Mouse (Mus musculus) neural tube, embryonic 10.5 days (tissue): ENCODE results near the gene Gal3st1.
A peak's percentile ranks its signal among the peaks of the same experiment; 100 is the strongest.
"Not testable (repeated sequence)": the region's sequence is repeated elsewhere in the genome, so short reads cannot be mapped to it uniquely, and the experiment has no call there.

Experiments
- DNase-seq: peaks from one replicate; pipeline ENCODE4 v3.0.0-alpha.2; 2017; ENCODE audit warnings: low spot score; ENCODE audit errors: extremely low spot score

The Gal3st1 gene

DNA sequence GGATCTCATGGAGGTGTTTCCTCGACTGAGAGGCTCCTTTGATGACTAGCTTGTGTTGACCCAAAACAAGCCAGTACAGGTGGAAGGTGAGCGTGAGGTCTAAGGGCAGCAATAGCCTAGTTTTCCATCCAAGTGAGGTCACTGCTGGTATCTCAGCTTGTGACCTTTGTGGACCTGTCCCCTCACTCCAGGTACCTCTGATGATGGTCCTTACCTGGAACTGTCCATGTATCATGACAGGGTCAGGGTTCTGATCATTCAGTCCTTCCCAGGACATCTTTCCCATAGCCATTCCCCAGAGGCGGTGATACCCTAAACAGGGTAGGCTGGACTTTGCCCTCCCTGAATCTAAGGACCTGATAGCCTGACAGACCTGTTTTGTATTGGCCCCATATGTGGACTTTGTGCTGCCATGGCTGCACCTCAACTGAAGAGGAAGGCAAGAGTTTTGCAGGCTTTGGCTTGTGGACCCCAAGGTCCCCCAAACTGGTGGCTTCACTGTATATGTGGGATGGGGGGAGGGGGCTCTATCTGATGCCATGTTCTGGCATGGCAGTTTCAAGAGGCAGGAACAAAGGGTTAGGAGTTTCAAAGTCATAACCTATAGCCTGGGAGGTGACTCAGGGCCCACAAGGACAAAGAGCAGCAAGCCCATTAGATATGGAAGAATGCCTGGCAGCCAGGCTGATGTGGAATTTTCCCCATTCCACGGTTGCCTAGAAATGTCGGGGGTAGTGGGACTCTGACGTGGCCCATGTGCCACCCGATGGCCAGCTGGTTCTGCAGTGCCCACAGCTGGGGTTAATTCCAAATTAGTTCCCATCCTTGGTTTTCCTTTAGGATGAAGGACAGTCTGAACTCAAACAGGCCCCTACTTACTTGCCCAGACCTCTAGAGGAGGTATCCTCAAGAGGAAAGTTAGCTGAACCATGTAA, 894 bp upstream of the Gal3st1 start:
- no peak for DNase-seq

DNA sequence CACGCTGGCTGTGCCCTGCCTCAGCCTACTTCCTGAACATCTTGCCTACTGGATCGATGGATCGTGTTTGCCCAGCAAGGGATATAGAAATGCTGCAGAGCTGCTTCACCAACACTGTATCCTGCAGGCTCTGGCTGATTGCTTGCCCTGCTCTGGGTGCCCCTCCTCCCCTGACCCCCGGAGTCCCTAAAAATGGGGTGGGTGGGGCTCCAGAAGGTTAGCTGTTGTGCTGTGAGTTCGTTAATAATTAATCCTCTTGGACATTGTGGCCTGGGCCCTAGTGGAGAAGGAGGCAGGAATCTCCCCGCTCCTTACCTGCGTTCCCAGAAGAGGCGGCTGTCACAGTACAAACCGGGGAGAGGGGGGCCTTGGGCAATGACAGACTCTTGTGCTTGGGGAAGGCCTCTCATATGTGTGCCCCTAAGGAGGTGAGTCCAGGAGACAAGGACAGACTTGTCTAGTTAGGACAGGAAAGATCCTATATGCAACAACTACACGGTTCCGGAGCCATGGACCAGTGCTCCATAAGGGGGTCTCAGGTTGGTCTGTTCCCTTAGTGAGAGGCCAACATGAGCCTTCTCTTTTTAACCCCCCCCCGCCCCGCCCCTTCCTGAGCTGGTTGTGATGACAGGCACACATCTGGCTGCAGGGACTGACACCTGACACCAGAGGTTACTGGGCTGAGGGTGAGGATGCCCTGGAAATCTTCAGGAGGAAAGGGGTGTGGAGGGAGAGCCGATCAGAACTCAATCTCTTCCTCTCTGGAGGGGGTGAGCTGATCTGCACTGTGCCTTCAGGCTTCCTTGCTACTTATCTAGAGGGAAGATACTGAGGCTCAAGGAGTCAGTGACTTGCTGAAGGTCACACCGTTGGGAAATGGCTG, 668 bp downstream of the Gal3st1 start:
- DNase-seq = no peak

DNA sequence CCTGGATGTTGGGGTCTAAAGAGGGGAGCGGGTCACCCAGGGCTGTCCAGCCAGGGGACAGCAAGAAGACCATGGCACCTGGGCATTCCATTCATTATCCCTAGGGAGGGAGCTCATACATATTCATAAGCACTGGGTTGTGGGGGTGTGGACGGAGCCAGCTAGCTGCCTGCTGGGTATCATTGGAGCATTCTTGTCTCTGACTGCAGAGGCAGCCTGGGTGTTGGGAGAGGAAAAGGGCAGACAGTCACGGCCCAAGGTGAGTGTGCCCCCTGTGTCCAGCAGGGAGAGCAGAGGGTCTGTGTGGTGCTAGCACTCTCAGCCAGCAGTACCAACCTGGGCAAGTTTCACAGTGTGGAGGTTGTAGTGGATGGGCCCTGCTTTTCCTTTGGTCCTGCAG, 6.3 kb downstream of the Gal3st1 start:
- no peak for DNase-seq

DNA sequence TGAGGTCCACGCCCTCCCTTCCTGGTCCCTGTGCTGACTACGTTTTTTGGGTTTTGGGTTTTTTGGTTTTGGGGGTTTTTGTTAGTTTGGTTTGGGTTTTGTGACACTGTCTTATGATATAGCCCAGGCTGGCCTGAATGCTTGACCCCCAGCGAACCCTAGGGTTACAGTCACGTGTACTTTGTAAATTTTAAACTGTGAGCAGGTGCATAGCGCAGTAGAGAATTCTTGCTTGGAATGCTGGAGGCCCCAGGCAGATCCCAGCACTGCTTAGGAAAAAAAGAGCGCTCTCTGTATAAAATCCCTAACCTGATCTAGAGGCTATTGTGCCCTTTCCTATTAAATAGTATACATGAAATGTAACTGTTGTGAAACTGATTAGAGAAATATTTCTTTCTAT, 9.7 kb downstream of the Gal3st1 start:
- no peak for DNase-seq

DNA sequence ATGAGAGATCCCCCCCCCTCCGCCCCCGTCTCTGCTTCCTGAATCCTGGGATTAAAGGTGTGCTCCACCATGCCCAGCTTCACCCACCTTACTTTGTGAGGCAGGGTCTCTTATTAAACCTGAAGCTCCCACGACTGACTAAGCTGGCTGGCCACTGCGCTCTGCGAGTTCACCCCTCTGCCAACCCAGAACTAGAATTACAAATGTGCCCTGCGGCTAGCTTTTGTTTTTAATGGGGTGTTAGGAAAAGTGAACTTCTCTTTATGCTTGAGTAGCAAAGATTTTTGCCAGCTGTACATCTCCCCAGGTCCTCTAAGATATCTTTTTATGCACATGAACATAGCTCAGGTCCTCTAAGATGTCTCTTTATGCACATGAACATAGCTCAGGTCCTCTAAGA, 10.5 kb downstream of the Gal3st1 start:
- no peak for DNase-seq

DNA sequence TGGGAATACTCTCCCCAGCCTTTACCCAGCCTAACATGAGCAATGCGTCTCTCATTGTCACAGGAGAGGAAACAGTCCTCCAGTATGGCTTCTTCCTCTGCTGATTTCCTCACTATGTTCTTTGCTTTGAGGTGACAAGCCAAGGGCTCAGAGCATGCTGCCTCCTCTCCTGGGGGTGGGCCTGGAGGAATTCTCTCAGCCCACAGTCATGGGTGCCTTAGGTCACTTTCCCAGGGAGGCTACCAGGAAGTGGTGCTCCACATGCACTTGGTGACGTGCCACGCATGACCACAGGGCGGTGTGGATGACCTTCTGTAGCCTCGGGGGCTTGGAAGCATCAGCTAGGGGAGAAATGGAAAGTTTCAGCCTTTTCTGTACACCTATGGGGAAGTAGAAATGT, 12.1 kb downstream of the Gal3st1 start:
- DNase-seq = no peak

DNA sequence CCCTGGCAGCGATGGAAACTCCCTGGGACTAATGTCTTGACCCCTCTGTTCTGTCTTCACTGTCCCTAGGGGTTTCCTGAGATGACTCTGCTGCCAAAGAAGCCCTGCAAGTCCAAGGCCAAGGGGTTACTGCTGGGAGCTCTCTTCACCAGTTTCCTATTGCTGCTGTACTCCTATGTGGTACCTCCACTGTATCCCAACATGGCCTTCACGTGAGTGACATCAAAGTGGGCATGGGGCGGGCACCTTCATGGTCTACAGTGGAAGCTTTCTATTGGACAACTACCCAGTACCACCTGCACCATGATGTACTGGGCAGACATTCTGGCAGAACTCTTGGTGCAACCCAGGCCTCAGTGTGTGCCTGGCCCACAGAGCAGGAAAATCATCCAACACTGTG, 13.4 kb downstream of the Gal3st1 start:
- no peak for DNase-seq

DNA sequence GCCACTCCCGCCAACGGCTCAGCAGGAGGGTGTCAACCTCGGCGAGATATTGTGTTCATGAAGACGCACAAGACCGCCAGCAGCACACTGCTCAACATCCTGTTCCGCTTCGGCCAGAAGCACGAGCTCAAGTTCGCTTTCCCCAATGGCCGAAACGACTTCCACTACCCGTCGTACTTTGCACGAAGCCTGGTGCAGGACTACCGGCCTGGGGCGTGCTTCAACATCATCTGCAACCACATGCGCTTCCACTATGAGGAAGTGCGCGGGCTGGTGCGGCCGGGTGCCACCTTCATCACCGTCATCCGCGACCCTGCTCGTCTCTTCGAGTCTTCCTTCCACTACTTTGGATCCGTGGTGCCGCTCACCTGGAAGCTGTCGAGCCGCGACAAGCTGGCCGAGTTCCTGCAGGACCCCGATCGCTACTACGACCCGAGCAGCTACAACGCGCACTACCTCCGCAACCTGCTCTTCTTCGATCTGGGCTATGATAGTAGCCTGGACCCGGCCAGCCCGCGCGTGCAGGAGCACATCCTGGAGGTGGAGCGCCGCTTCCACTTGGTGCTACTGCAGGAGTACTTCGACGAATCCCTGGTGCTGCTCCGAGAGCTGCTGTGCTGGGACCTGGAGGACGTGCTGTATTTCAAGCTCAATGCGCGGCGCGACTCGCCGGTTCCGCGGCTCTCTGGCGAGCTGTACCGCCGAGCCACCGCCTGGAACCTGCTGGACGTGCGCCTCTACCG, 14.7 kb downstream of the Gal3st1 start:
- DNase-seq = peak; percentile 36

DNA sequence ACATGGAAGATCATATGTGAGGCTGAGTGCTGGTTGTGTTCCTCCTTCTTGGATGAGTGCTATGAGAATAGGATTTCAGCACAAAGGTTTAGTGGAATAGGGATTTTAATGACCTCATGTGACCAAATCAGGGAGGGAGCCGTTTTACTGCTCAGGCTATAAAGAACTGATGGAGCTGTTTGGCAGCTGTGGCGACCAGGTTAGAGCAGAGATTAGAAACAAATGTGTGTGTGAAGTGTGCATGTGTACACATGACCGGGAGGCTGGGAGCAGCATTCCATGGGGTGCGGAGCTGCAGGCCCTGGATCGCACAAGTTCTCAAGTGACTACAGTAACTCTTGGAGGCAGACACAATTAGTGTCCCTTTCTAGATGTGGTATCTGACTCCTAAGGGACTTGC, 16.1 kb downstream of the Gal3st1 start:
- DNase-seq = no peak

DNA sequence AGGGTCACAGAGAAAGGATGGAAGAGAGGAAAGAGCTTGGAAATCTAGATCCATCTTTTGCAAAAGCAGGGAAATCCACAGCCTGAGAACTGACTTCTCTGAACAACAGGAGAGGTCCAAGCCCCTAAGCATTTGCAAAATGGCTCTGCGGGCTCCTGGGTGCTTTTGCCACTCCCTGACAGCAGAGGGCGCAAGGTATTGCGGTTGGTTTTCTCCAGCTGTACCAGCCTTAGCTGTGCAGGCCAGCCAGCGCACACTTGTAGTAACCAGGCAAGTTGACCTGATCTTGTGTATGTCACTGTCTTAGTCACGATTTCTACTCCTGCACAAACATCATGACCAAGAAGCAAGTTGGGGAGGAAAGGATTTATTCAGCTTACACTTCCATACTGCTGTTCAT, 18.2 kb downstream of the Gal3st1 start:
- DNase-seq = peak; percentile 74

DNA sequence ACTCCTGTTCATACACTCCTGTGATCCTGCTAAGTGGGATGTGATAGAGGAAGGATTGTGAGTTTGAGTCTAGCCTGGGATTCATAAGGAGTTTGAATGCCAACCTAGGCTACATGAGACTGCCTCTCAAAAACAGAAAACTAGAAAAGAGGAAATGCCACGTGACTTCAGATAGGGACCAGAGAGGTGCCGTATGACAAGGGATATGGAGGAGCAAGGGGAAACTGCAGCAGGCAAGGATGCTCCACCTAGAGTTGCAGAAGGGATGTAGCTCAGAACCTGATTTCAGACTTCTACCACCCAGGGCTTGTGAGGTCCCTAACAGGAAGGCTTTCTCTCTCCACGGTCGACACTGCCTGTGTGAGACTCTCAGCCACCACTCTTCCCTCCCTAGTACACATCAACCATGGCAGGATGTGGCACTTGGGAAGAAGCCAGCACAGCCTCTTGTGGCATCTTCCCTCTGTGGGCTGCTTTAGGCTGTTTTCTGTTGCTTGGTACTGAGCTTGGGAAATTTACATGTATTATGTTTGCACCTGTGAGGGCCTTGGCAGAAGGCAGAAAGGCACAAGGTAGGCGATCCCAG, 21.9 kb downstream of the Gal3st1 start:
- DNase-seq = no peak

DNA sequence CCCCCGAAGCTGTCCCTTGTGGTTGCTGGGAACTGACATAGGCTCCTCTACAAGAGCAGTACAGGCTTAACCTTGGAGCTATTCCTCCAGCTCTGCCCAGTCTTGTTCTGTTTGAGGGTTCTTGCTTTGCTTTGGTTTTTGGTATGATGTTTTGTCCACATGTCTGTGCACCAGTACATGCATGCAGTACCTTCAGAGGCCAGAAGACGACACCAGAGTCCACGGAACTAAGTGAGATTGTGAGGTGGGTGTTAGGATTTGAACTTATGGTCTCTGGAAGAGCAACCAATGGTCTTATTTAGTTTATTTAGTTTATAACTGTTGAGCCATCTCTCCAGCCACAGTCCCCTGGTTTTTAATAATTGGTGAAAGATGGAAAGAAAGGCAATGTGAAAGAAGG, 23.0 kb downstream of the Gal3st1 start:
- DNase-seq = no peak

DNA sequence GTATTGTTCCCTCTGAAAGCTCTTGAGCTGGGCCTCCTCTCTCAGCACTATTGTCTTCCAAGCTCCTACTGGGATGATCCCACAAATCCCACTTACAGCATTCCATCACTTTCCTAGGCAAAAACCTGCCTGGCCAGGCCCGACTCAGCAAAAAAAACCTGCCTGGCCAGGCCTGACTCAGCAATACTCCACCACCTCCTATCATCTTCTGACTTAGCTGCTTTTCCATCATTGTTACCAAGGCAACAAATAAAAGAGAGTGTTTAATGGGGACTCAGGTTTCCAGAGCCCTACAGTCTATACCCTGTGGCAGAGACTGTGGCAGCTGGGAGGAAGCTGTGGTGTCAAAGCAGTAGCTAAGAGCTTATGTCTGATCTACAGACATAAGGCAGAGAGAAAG, 29.2 kb downstream of the Gal3st1 start:
- no peak for DNase-seq

DNA sequence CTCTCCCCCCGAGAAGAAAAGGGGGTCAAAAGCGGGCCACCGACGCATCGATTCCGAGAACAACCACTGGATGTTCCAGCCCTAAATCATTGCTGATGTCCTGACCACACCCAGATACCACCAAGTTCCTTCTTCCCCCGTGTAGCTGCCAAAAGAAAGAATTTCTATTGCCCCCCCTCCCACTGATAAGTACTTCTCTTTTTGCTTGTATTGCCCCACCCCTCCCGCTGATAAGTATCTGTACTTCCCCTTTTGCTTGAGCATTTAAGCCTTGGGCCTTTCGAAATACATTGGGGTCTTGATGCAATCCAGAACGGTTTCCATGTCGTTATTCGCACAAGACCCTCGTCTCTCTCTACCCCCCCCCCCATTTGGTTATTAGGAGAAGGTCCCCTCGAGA, 32.4 kb downstream of the Gal3st1 start:
- not testable (repeated sequence) for DNase-seq

DNA sequence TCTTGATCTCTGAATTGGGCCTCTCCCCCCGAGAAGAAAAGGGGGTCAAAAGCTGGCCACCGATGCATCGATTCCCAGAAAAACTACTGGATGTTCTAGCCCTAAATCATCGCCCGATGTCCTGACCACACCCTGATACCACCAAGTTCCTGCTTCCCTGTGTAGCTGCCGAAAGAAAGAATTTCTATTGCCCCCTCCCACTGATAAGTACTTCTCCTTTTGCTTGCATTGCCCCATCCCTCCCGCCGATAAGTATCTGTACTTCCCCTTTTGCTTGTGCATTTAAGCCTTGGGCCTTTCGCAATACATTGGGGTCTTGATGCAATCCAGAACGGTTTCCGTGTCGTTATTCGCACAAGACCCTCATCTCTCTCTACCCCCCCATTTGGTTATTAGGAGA, 38.7 kb downstream of the Gal3st1 start:
- DNase-seq = not testable (repeated sequence)

DNA sequence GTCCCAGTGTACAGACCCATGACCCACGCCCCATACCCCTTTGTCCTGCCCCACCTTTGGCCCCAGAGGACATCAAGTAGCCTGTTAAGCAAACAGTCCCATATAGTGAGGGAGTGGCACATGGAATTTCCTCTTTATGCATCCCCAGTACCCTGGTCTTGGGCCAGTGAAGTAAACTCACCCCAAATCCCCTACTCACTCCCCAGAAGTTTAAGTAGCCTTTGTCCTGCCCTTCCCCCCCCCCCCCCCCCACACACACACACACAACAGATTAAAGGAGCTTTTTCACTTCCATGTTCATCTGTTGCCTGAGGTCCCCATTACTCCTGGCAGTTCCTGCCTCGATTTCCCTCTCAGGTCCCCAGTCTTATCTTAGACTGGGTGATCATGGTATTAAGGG, 39.9 kb downstream of the Gal3st1 start:
- DNase-seq = no peak

DNA sequence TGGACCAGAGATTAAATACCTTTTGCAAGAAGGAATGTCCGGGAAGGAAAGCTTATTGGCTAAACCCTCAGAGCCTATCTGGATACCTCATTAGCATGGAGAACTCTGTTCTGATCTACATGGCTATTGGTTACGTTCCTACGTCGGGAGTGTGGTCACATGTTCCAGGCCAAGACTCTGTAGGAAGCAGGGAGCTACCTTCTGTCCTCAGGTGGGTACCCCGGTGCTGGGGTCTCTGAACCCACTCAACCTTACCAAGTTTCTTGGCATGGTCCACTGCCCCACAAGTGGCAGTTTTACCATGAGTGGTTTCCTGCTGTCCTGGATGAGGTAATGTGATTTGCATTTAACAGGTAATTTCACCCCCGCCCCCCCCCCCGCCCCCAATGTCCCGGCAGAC, 43.6 kb downstream of the Gal3st1 start:
- no peak for DNase-seq

DNA sequence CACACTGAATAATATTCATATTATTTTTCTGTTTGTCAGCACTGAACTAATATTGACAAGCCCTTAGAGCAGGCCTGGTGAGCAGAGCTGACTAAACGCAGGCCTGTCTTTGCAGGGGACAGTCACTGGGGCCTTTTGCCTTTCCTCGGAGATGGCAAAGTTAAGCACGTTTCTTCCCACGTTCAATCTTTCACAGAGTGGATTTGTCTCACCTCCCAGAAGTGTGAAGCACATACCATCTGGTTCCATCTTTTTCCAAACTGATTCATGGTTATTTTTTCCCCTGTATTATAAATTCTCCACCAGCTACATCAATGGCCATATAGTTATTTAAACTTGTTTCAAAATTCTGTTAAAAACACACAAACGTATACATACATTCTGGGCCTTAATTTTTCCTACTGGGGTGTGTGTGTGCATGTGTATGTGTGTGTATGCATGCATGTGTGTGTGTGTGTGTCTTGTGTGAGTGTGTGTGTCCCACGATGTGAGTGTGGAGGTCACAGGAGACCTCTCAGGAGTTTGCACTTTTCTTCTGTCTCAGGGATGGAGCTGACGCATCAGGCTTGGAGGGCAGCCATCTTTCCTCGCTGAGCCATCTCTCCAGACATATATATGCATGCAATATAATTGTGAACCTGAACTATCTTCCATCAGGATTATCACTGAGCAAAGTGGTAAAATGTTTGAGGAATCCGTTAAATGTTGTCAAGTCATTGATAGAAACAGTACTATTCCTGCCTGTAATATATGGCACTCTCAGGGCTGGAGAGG, 44.3 kb downstream of the Gal3st1 start:
- DNase-seq = no peak

DNA sequence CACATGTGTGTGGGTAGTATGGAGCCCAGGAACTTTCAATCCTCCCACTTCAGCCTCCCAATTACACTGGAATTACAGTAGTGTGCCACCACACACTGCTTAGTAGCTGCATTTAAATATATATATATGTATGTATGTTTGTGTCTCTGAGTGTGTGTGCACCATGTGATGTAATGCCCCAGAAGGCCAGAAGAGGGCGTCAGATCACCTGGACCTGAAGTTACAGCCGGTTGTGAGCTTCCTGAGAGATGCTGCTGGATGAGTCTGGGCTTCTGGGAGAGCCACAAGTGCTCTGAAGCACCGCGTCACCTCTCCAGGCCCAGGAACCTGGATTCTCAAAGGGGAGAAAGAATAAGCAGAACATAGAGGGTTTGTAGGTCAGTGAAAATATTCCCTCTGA, 45.9 kb downstream of the Gal3st1 start:
- DNase-seq = no peak

DNA sequence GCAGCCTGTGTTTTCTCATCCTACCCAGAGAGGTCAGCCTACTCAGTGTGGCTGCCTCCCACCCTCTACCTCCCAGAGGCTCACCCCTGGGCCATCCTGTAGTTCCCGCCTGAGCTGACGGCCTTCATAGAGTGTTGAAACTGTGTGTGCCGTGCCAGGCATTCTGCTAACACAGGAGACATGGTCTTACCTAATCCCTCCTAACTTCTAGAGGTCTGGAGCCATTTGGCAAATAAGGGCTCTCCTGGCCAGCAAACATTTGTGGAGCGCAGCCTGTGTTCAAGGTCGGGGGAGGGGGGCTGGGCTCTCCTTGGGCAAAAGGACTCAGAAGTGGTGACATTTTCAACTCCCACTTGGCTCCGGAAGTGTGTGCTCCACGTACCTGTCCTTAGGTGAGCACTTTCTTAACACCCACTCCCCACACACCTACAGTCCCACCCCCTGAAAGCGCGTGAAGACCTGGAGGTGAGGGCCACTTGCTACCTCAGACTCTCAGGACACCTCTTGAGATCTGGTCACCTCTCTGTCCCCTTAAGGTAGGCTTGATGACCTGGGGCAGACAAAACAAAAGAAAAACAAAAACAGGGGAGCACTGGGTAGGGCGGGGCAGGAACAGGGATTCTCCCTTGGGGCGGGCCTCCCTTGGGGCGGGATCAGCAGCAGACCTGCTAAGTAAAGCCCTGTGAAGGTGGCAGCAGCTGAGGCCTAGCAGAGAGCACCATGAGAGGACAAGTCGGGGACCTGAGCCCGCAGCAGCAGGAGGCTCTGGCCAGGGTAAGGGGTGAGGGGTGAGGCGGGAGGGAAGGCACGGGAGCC, 47.9 kb downstream of the Gal3st1 start, which contains the start of gene Sec14l4:
Sec14l4 (plus strand) TSS at position 337 of the 816 bp plus-strand sequence.
- DNase-seq = no peak
